Mouse (Mus musculus) mouse embryonic stem cell (cell line): ENCODE results near the gene Cenpl.

Experiments used
- in situ Hi-C, 2 experiments: fragments of 300-500 bp; cut with MboI; formaldehyde crosslinking; loops; 1 replicate in 1 of 2; 3 replicates in 1 of 2; pipeline ENCODE4 v1.14.3; 2019 to 2020; ENCODE audit warnings: low sequenced_read_pairs in 2 of 2, low pct_unique_long_range_greater_than_20kb in 1 of 2, mixed read lengths in 1 of 2; ENCODE audit not compliant: unreplicated experiment in 1 of 2

Cenpl gene

GRCm38 (mm10) chr1:161039741-161040425 is 30.6 kb upstream of the Cenpl start:
- in situ Hi-C loops, result no loop called here

DNA sequence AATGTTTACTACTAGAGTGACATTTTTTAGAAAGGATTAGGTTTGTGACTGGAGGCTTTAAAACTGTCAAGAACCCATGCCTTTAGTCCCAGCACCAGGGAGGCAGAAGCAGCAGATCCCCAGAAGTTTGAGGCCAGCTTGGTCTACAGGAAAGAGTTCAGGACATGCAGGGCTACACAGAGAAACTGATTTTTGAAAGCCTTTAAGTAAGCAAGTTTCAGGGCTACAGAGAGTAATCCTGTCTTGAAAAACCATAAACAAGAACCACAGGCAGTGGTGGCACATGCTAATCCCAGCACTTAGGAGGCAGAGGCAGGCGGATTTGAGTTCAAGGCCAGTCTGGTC is 30.1 kb upstream of the Cenpl start:
- in situ Hi-C loops, result no loop called here

DNA sequence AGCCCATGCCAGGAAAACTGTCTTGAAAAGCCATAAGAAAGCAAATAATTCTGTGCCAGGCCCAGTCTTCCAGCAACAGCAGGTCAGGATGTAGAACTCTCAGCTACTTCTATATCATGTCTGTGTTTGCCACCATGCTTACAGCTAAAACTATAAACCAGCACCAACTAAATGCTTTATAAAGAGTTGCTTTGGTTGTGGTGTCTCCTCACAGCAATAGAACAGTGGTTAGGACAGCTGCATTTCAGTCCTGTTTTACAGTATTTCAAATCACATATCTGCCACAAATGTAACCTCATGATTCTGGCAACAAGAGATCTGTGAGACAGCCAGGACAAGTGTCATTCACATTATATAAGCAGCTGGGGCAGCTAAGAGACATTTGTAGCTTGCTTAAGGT is 29.7 kb upstream of the Cenpl start:
- in situ Hi-C loops, result no loop called here

- in situ Hi-C loops, result no loop called here
Measured at GRCm38 (mm10) chr1:161041261-161042020, 29.1 kb upstream of the Cenpl start.

DNA sequence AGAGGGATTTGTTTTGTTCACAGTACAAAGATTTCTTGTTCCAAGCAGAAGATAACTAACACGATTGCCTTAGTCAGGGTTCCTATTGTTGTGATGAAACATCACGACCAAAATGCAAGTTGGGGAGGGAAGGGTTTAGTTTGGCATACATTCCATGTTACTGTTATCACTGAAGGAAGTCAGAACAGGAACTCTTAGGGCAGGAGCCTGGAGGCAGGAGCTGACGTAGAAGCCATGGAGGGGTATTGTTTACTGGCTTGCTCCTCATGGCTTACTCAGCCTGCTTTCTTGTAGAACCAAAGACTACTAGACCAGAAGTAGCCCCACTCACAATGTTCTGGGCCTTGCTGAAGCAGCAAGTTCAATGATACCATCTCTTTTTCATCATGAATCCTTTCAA is 23.5 kb upstream of the Cenpl start:
- in situ Hi-C loops, result no loop called here

DNA sequence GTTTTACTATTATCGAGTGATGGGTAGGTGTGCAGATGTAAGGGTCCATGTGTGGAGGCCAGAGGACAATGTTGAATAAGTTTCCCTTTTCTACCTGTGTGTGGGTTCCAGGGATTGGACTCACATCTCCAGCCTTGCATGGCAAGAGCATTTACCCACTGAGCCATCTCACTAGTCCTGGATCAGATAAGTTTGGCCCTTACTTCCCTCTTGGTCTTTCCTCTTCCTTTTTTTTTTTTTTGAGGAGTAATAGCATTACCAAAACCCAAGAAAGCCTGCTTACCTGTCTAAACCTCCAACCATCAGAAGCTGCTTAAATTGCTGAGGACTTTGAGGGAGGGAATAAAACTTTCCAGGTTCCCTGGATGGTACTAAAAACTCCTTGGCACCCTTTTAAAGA is 13.3 kb upstream of the Cenpl start:
- in situ Hi-C loops, result loop anchor here in 1 of 2 experiments (10.0 kb wide), 1 partner anchor 118 kb away; no protein-coding TSS in a partner anchor

DNA sequence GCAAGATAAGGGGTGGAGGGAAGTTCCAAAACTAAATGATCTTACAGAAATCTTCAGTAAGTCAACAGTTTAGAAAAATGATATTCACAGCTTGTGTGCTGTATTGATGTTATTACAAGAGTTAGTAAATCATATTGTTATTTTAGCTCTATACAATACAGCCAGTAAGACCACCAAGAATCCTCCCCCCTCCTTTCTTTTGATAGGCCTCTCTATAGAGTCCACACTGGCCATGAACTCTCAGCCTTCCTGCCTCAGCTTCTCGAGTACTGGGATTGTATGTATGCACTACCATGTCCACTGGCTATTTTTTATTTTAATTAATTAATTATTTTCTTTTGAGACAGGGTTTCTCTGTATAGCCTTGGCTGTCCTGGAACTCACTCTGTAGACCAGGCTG is 7.2 kb upstream of the Cenpl start:
- in situ Hi-C loops, result no loop called here

DNA sequence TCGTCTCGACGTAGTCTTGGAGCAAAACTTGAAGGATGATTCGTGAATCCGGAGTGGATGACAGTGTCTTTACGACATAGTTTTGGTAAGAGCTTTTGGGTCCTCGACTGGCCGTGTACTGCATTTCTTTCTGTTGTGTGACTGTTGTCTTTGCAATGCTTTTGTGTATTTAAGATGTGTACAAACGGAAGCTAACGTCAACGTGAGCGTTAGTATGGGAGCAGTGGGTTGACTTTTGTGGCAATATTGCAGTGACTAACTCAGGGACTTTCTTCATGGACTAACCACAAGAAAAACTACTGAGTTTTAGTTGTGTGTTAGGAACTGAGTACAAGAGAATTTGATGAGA is 733 bp downstream of the Cenpl start:
- in situ Hi-C loops, result loop anchor here in 1 of 2 experiments (10.0 kb wide), 1 partner anchor 94 kb away; no protein-coding TSS in a partner anchor

- in situ Hi-C loops, result loop anchor here in 1 of 2 experiments (10.0 kb wide), 1 partner anchor 89 kb away; no protein-coding TSS in a partner anchor
Measured at GRCm38 (mm10) chr1:161076238-161076637, 5.7 kb downstream of the Cenpl start.

DNA sequence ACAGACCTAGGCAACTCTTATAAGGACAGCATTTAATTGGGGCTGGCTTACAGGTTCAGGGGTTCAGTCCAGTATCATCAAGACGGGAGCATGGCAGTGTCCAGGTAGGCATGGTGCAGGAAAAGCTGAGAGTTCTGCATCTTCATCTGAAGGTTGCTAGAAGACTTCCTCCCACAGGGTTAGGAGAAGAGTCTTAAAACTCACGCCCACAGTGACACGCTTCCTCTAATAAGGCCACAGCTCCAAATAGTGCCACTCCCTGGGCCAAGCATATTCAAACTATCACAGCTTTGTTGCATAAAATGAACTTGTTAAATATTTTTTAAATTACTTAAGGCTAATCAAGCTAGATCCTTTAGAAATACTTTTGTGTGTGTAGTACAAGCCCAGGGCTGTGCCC is 6.7 kb downstream of the Cenpl start:
- in situ Hi-C loops, result loop anchor here in 1 of 2 experiments (10.0 kb wide), 1 partner anchor 88 kb away; no protein-coding TSS in a partner anchor

DNA sequence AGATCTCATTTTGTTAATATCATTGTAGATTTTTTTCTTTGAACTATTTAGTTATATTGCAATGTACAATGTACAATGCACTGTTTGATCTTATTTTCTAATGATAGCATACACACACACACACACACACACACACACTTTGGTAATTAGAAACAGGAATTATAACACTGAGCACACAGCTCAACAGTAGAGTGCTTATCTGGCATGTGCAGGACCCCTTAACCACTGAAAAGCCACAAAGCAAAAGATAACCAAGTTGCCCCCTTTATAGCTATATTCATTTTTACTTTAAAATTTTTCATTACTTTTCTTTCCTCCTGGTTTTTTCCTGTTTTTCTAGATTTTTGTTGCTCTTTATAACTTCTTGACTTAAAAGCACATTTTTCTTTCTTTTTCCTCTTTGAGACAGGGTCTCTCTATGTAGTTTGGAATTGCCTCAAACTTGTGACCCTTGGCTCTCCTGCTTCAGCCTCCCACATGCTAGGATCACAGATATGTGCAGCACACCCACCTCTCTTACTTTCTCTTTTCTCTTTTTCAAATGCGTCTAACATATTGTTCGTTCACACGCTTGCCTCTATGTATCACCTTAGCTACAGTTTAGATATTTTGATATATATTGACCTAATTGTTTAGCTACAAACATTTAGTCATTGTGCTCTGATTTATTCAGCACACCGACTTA is 29.4 kb downstream of the Cenpl start:
- in situ Hi-C loops, result no loop called here

- in situ Hi-C loops, result no loop called here
Measured at GRCm38 (mm10) chr1:161103842-161104241, 33.3 kb downstream of the Cenpl start.

DNA sequence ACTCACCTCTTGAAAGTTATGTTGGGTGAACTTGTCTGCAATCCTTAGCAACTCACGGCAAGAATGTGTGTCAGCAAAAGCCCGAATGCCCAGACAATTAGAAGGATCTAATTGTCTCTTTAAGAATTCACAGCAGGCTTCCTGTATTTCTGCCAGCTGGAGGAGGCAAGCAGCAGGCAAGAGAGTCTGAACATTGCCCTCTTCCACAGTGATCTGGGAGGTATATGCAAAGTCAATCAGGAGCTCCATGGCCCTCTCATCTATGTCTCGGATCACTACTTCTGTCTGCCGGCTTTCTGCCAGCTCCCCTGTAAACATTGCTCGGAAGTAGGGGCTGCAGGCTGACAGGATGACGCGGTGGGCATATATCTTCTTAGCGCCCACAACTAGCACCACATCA is 38.7 kb downstream of the Cenpl start:
- in situ Hi-C loops, result no loop called here

DNA sequence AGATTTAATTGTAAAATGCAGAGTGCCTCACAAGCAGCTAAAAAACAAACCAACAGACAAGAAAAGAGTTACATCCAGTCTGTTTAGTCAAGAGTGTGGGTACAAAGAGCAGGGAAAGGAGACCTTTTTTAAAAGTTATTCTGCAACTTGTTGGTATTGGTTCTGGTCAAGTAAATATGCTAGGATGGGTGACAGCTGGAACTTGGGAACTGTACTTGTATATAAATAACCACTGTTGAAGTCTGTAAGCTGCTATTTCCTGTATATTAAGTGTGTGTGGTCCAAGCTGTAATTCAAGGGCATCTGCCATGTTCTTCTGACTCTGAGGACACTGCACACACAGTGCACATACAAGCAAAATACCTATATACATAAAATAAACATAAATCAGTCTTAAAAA is 44.1 kb downstream of the Cenpl start:
- in situ Hi-C loops, result no loop called here

DNA sequence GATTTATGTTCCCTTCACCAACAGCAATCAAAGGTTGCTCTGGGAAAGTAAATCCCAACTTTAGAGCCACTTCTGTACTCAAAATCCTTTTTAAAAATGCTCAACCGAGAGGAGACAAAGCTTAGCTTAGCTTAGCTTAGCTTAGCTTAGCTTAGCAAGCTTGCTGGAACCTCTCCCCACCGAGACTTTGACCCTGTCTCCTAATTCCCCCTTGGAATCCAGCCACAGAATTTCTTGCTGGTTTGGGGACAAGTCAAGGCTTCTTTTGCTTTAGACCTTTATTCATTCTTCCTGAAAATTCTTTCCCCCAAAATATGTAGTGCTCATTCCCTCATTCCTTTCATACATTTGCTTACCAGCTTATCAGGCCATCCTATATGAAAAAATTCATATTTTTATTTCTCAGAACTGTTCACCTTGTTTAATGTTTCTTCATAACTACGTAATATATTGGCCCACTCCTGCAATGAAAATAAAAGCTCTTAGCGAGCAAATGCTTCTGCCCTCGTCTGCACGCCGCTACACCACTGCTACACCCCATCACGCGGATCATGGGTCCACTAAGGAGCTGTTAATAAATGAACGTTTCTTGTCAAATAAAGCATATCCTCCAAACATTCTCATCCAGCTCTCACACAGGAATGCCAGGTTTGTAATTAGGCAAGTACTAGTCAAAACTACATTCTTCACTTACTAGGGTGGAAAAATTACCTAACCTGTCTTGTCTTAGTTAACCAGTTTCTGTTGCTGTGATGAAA is 52.3 kb downstream of the Cenpl start:
- in situ Hi-C loops, result no loop called here

DNA sequence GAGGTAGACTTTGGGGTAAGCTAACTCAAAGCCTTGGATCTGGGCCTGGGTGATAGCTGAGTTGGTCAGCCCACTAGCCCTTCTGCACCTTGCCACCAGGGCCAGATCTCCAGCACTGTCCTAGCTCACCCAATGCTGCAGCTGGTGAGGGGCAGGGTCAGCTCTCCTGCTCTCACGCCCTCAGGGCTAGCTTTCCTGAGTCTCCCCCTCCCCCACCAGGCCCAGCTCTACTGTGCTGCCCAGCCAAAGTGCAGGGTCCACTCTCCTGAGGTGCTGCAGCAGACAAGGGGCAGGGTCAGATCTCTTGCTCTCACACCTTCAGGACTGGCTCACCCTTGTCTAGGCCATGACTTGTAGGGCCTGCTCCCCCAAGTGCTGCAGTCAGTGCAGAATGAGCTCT is 55.9 kb downstream of the Cenpl start:
- in situ Hi-C loops, result no loop called here

GRCm38 (mm10) chr1:161130726-161131664 is 60.5 kb downstream of the Cenpl start, which contains the start of gene Klhl20:
Gene Klhl20, minus strand, starts transcription at chr1:161131511.
- in situ Hi-C loops, result no loop called here
